Mouse (Mus musculus): ENCODE data around the gene Gm10037.

GRCm38 (mm10) chr13:67850361-67850760 lies 19.5 kb downstream of the Gm10037 start:
- TF ChIP-seq POLR2A (IDR thresholded peaks at IDR 0.05; ENCODE audit: low read depth, low read length): no peak
- no peak for TF ChIP-seq CTCF (IDR thresholded peaks at IDR 0.05; ENCODE audit: borderline replicate concordance, insufficient read depth, low read length)
